Mouse (Mus musculus) myocyte (in vitro differentiated cells): ENCODE results near the gene Micall2.

Source experiments
- MAX ChIP-seq: IDR thresholded peaks from one replicate; pipeline ENCODE4 v1.6.1; 2011; ENCODE audit warnings: low read depth, mild to moderate bottlenecking, control low read depth
- MYOD1 ChIP-seq, 3 experiments: IDR thresholded peaks; one replicate each; pipeline ENCODE4 v1.6.1; 2011; ENCODE audit warnings: control low read depth in 2 of 3, low read depth in 2 of 3, mild to moderate bottlenecking in 2 of 3, moderate library complexity in 1 of 3; ENCODE audit not compliant: insufficient read length in 2 of 3, control insufficient read depth in 1 of 3
- POLR2A ChIP-seq: IDR thresholded peaks from one replicate; pipeline ENCODE4 v1.6.1; 2011; ENCODE audit warnings: low read depth, mild to moderate bottlenecking, control low read depth, moderate library complexity; ENCODE audit not compliant: insufficient read length

DNA sequence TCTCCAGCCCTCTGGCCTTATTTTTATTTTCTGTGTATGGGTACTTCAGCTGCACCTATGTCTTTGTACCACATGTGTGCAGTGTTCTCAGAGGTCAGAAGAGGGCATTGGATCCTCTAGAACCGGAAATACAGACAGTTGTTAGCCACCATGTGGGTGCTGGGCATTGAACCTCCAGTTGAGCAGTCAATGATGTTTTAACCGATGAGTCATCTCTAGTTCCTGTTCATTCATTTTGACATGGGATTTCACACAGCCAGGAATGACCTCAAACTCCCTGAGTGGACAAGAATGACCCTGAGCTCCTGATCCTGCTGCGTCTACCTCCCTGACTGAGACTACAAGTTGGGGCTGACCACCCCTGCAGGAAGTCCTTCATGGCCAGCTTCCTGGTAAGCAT is 9.9 kb downstream of the Micall2 start:
- TF ChIP-seq MYOD1 (IDR thresholded peaks at IDR 0.05; ENCODE audit: control insufficient read depth in 1 of 3, insufficient read length in 2 of 3, low read depth in 2 of 3) (no peak), POLR2A (no peak), MAX (no peak)
